Mouse (Mus musculus) olfactory bulb, adult 2 months (tissue): ENCODE measurements around the gene Tas1r3.

Source experiments
- CTCF ChIP-seq: fragments of 200-500 bp; IDR thresholded peaks from 2 replicates; pipeline ENCODE4 v1.5.1; 2012; ENCODE audit warnings: low read depth, mild to moderate bottlenecking, low read length, moderate library complexity; ENCODE audit not compliant: insufficient read depth
- POLR2A ChIP-seq: fragments of 200-500 bp; IDR thresholded peaks from 2 replicates; pipeline ENCODE4 v1.6.1; 2012; ENCODE audit warnings: mild to moderate bottlenecking, low read depth, low read length, moderate library complexity; ENCODE audit not compliant: insufficient read depth

GRCm38 (mm10) chr4:155812665-155813181 is 50.4 kb downstream of the Tas1r3 start:
- no peak for TF ChIP-seq CTCF
- TF ChIP-seq POLR2A = no peak
